Comparison of ENCODE assay signal across 21 mouse cellular contexts in genomic region chr16:7017310-7017709, GRCm38 (mm10).
DNase-seq lines count a peak whose midpoint lies in the region; ATAC-seq and TF ChIP-seq lines count a peak whose summit lies in the region.
"Had no signal": no experiment of that assay in that cellular context is flagged by ENCODE, and none has a peak within 500 bp of the region (broad histone marks: within the 10 kb centered on the region; RNA-seq: fewer than 3 reads in every experiment).

No protein-coding gene starts in this region.

- H3K79me2 ChIP-seq in myocyte (ENCODE audit: control insufficient read depth, insufficient read depth): no peaks in the 10 kb centered on the region

- H3K4me3 ChIP-seq in hindbrain, embryonic 13.5 days: no peak overlapping the region
- no peak overlapping the region for H3K4me3 ChIP-seq in hindbrain, embryonic 16.5 days (ENCODE audit: low read length)
- H3K4me3 ChIP-seq in cerebellum, adult 2 months (replicated peaks; ENCODE audit: insufficient read depth, low read depth, low read length): no peak overlapping the region
- H3K4me3 ChIP-seq in myocyte: no peak overlapping the region
- H3K4me3 ChIP-seq: embryonic facial prominence, embryonic 12.5 days; forebrain, embryonic 15.5 days; heart, embryonic 13.5 days; hindbrain, embryonic 12.5 days; kidney, embryonic 15.5 days had no signal

- H3K36me3 ChIP-seq in hindbrain, embryonic 13.5 days: no peaks in the 10 kb centered on the region
- no peaks in the 10 kb centered on the region for H3K36me3 ChIP-seq in hindbrain, embryonic 16.5 days (ENCODE audit: control insufficient read depth, insufficient read depth, low read length)
- no peaks in the 10 kb centered on the region for H3K36me3 ChIP-seq in myocyte (ENCODE audit: control insufficient read depth, insufficient read depth)
- H3K36me3 ChIP-seq: embryonic facial prominence, embryonic 12.5 days; forebrain, embryonic 15.5 days; heart, embryonic 13.5 days; hindbrain, embryonic 12.5 days; kidney, embryonic 15.5 days had no signal

- H3K27ac ChIP-seq in hindbrain, embryonic 13.5 days: peak overlapping the region; percentile 58
- H3K27ac ChIP-seq in hindbrain, embryonic 16.5 days (ENCODE audit: low read depth, low read length): no peak overlapping the region
- H3K27ac ChIP-seq in cerebellum, adult 2 months (ENCODE audit: insufficient read depth, low read length): peak overlapping the region; percentile 22; the same call in 1 of the 2 replicates
- H3K27ac ChIP-seq: embryonic facial prominence, embryonic 12.5 days; forebrain, embryonic 15.5 days; heart, embryonic 13.5 days; hindbrain, embryonic 12.5 days; kidney, embryonic 15.5 days had no signal

- no peak overlapping the region for H3ac ChIP-seq in myocyte (ENCODE audit: control insufficient read depth, insufficient read length)

- no peaks in the 10 kb centered on the region for H3K9me3 ChIP-seq in hindbrain, embryonic 13.5 days
- no peaks in the 10 kb centered on the region for H3K9me3 ChIP-seq in hindbrain, embryonic 16.5 days (ENCODE audit: control insufficient read depth, low read length)
- H3K9me3 ChIP-seq: embryonic facial prominence, embryonic 12.5 days; forebrain, embryonic 15.5 days; heart, embryonic 13.5 days; hindbrain, embryonic 12.5 days; kidney, embryonic 15.5 days had no signal

- DNase-seq in cerebellum, adult 2 months: peak; percentile 85 to 94
- peak; percentile 70 to 74 for DNase-seq in cerebellum, postnatal 10 days
- DNase-seq in urinary bladder, adult 2 months (ENCODE audit: low spot score): no peak
- DNase-seq in left cerebral cortex, adult 9 months (ENCODE audit: low spot score in 2 of 2): no peak
- DNase-seq in adrenal gland, adult (ENCODE audit: inconsistent age in 2 of 2, low spot score in 1 of 2): no peak
- DNase-seq: adrenal gland, adult 8-10 months; adrenal gland, postnatal 36 days; gastrocnemius, postnatal 25 days; heart, postnatal 4 days; kidney, adult 2 months had no signal

- no peak overlapping the region for H3K4me2 ChIP-seq in hindbrain, embryonic 13.5 days
- H3K4me2 ChIP-seq in hindbrain, embryonic 16.5 days (ENCODE audit: low read length): no peak overlapping the region
- no peak overlapping the region for H3K4me2 ChIP-seq in myocyte (ENCODE audit: low read depth)
- H3K4me2 ChIP-seq: embryonic facial prominence, embryonic 12.5 days; forebrain, embryonic 15.5 days; heart, embryonic 13.5 days; hindbrain, embryonic 12.5 days; kidney, embryonic 15.5 days had no signal

- H3K27me3 ChIP-seq in hindbrain, embryonic 13.5 days: no peaks in the 10 kb centered on the region
- H3K27me3 ChIP-seq in hindbrain, embryonic 16.5 days (replicated peaks; ENCODE audit: control insufficient read depth, insufficient read depth, low read length): no peaks in the 10 kb centered on the region
- H3K27me3 ChIP-seq in cerebellum, adult 2 months (ENCODE audit: control insufficient read depth, insufficient read depth, low read length): no peaks in the 10 kb centered on the region
- H3K27me3 ChIP-seq in myocyte (ENCODE audit: control insufficient read depth, insufficient read depth, insufficient read length): no peaks in the 10 kb centered on the region
- H3K27me3 ChIP-seq: embryonic facial prominence, embryonic 12.5 days; forebrain, embryonic 15.5 days; hindbrain, embryonic 12.5 days; kidney, embryonic 15.5 days; Patski had no signal

- no peak overlapping the region for H3K9ac ChIP-seq in hindbrain, embryonic 13.5 days
- no peak overlapping the region for H3K9ac ChIP-seq in hindbrain, embryonic 16.5 days (ENCODE audit: low read depth, low read length)
- H3K9ac ChIP-seq: embryonic facial prominence, embryonic 12.5 days; forebrain, embryonic 15.5 days; heart, embryonic 13.5 days; hindbrain, embryonic 12.5 days; kidney, embryonic 15.5 days had no signal

- ATAC-seq in hindbrain, embryonic 13.5 days (ENCODE audit: low FRiP score): no peak
- no peak for ATAC-seq in hindbrain, embryonic 16.5 days
- ATAC-seq: activated CD4-positive, CD25-positive, alpha-beta regulatory T cell, adult 4 months; forebrain, embryonic 15.5 days; intestine, embryonic 16.5 days; Patski had no signal

- no peak for TF ChIP-seq POLR2A in cerebellum, adult 2 months (IDR thresholded peaks at IDR 0.05; ENCODE audit: borderline replicate concordance, insufficient read depth, low read length)
- TF ChIP-seq POLR2A in myocyte (IDR thresholded peaks at IDR 0.05; ENCODE audit: insufficient read length, low read depth): no peak

- H3K4me1 ChIP-seq in hindbrain, embryonic 13.5 days (replicated peaks): 0 out of 2 replicates have a peak, but pooled peaks cover 4% of the 10 kb centered on the region
- no peaks in the 10 kb centered on the region for H3K4me1 ChIP-seq in hindbrain, embryonic 16.5 days (ENCODE audit: control insufficient read depth, insufficient read depth, low read depth, low read length)
- H3K4me1 ChIP-seq in cerebellum, adult 2 months (ENCODE audit: control insufficient read depth, insufficient read depth, low read length): peaks cover 15% of the 10 kb centered on the region
- H3K4me1 ChIP-seq: embryonic facial prominence, embryonic 12.5 days; forebrain, embryonic 15.5 days; heart, embryonic 13.5 days; hindbrain, embryonic 12.5 days; kidney, embryonic 15.5 days had no signal

- 80% methylated on average over 7 of the region's 7 CpGs for WGBS in hindbrain, embryonic 13.5 days
- 73% methylated on average over 7 of the region's 7 CpGs for WGBS in hindbrain, embryonic 16.5 days
- WGBS in cerebellum, adult 2 months: 12% methylated on average over 7 of the region's 7 CpGs

- TF ChIP-seq CTCF in cerebellum, adult 2 months (IDR thresholded peaks at IDR 0.05; ENCODE audit: borderline replicate concordance, insufficient read depth, low read depth, low read length): no peak

TF ChIP-seq in myocyte, 11 proteins besides CTCF, POLR2A, EP300 and RAD21:
- no peak for TF ChIP-seq POLR2AphosphoS2 (IDR thresholded peaks at IDR 0.05; ENCODE audit: insufficient read length, low read depth)
- TF ChIP-seq CEBPB (IDR thresholded peaks at IDR 0.05; ENCODE audit: insufficient read depth, poor library complexity, severe bottlenecking): no peak
- TF ChIP-seq MYOG (IDR thresholded peaks at IDR 0.05; ENCODE audit: control insufficient read depth in 1 of 3, insufficient read depth in 1 of 3, insufficient read length in 2 of 3, low read depth in 2 of 3): no peak
- TF ChIP-seq E2F4 (IDR thresholded peaks at IDR 0.05; ENCODE audit: insufficient read depth): no peak
- TF ChIP-seq MYOD1 (IDR thresholded peaks at IDR 0.05; ENCODE audit: control insufficient read depth in 1 of 3, insufficient read length in 2 of 3, low read depth in 2 of 3): peak in 1 of 3 experiments; percentile 22
- TF ChIP-seq USF1 (IDR thresholded peaks at IDR 0.05; ENCODE audit: low read depth): no peak
- TF ChIP-seq MAX (IDR thresholded peaks at IDR 0.05; ENCODE audit: low read depth): no peak
- no peak for TF ChIP-seq TCF12 (IDR thresholded peaks at IDR 0.05; ENCODE audit: insufficient read depth, poor library complexity, severe bottlenecking)
- peak; percentile 89 for TF ChIP-seq SRF (IDR thresholded peaks at IDR 0.05; ENCODE audit: control insufficient read depth, insufficient read length, low read depth)
- TF ChIP-seq REST (IDR thresholded peaks at IDR 0.05; ENCODE audit: insufficient read depth, insufficient read length): no peak
- no peak for TF ChIP-seq TCF3 (IDR thresholded peaks at IDR 0.05; ENCODE audit: insufficient read length, low read depth)

Comparison
In these comparisons a context has a peak if more than half of its experiments do, and no peak if none do; other contexts are left out.
1. DNase-seq: peak in cerebellum, adult 2 months (2 of 2) and cerebellum, postnatal 10 days (2 of 2); none in urinary bladder, adult 2 months (single experiment), left cerebral cortex, adult 9 months (0 of 2) and adrenal gland, adult (0 of 2).